Mouse (Mus musculus): ENCODE measurements around the gene Rad21l.
"Not testable (repeated sequence)": the region's sequence is repeated elsewhere in the genome, so short reads cannot be mapped to it uniquely, and the experiment has no call there.

Gene Rad21l

DNA sequence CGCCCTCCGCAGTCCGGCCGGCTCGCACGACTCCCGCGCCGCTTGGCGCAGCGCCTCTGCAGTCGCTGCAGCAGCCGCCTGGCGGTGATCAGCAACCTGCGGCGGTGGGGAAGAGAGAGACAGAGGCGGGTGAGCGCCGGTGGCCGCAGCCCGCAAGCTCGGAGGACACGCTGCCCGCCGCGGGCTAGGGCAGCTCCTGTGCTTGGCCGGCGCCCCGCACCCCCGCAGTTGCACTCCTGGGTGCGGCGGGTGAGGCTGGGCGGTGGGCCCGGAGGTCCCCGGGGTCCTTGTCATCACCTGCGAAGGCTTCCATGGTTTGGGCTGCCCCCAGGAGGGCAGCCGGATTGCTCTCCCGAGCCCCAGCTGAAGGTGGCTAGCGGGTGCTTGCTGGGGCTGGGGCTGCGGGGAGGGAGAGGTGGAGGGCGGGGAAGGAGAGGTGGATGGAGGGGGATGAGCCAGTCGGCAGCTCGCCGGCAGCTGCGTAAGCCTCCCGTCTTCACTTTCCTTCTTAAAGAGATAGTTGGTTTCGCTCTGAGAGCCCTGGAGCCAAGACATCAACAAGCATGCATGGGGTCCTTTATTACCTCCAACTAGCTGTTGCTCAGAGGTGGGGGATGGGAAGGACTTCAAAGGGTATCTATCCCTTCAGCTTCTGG is 36.0 kb downstream of the Rad21l start, which contains the start of gene Snph:
Gene Snph (minus strand): TSS at position 435 of the 656 bp plus-strand sequence.
- in situ Hi-C loops (cut with MboI; ENCODE audit: low pct_unique_long_range_greater_than_20kb in 1 of 2, low sequenced_read_pairs in 2 of 2, unreplicated experiment in 1 of 2): no loop called here

DNA sequence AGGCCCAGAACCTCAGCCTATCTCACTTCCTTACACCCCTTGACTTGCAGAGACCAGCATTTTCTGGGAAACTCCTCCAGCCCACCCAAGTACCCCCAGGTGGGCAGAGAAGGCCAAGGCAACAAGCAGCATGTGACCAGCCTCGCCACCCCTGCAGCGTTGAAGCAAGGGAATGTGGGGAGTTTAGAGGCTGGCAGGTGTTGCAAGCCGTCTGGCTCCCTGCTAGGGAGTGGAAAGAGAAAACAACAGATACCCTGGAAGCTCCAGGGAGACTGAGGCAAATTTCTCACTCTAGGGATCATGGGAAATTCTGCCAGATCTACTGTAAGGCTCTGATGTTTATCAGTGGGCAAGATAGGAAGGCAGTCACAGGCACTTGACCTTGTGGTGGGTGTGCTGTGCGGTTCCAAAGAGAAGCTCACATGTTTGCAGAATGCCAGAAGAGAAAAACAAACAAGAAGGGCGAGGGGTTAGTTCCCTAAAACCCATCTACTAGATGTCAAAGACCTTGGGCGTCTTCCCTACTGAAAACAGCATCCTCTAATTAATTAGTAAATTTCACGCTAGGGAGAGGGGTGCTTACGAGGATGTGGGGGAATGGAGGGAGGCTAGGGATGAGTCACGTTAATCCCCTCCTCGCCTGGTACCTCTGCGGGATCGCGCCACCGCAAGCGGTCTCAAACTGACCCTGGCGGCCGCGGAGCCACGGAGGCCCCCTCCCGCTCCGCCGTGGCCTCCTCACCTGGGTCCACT is 36.8 kb downstream of the Rad21l start:
- in situ Hi-C loops (cut with MboI; ENCODE audit: low pct_unique_long_range_greater_than_20kb in 1 of 2, low sequenced_read_pairs in 2 of 2, unreplicated experiment in 1 of 2): no loop called here

DNA sequence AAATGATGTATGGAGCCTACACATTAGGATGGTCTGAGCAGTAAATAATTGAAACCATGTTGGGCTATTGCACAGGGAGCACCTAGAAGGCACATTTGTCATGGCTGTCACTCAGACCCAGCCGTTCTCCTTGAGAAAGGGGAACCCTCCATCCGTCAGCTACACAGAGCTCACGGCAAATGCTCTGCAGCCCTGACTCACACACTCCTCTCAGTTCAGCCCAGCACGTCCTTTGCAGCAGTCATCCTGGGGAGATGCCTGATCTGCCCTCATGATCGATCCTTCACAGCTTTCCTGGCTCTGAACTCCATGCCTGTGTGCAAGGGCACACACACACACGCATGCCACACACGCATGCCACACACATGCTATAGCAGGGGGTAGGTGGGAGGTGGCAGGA is 39.0 kb downstream of the Rad21l start:
- in situ Hi-C loops (cut with MboI; ENCODE audit: low pct_unique_long_range_greater_than_20kb in 1 of 2, low sequenced_read_pairs in 2 of 2, unreplicated experiment in 1 of 2): no loop called here

DNA sequence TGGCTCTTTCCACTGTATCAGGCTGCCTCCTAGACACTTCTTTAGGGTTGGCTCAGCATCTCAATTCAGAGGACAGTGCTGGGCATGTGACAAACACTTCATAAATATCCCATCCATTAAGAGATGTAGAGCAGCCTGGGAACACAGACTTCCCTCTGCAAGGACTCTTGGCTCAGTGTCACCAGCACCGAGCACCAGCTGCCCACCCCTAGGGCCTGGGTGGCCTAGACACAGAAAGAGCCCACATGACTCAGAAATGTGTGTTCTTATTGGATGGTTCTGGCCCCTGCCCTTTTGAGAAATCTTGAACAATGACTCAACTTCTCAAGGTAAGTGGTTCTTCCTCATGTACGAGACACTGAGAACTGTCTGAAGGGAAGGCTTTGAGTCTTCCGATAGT is 40.3 kb downstream of the Rad21l start:
- in situ Hi-C loops (cut with MboI; ENCODE audit: low pct_unique_long_range_greater_than_20kb in 1 of 2, low sequenced_read_pairs in 2 of 2, unreplicated experiment in 1 of 2): no loop called here

DNA sequence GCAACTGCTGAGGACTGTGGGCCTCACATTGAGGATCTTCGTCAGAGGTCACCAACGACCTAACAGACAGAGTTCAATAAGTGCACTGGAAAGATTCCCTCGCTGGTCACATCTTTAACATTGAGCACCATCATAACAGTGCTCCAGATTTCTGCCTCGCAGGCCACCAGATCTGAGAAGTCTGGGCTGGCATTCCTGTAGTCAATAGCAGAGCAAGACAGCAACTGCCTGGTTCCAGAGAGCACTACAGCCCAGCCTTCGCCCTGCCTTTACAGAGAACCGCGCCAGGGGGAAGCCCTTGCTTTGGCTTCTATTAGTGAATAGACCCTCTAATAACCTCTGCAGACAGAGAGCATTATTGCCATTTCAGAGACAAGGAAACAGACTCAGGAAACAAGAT is 42.0 kb downstream of the Rad21l start:
- in situ Hi-C loops (cut with MboI; ENCODE audit: low pct_unique_long_range_greater_than_20kb in 1 of 2, low sequenced_read_pairs in 2 of 2, unreplicated experiment in 1 of 2): no loop called here

DNA sequence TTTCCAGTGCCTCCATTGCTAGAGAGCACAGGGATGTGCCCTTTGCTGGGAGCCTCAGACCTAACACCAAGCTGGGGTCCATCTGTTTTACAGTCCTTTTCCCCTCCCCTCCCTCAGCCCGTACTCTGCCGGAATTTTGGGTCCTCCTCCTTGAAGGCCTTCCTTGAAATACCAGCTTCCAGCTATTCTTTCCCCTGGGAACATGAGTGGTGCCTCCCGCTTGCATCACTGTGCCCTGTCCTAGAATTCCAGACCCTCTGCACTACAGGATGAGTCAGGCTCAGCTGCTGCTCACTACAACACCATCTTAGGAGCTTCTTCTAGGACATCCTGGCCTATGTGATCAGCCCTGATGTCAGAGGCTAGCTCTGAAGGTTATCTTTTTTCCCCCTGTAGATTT is 44.6 kb downstream of the Rad21l start:
- in situ Hi-C loops (cut with MboI; ENCODE audit: low pct_unique_long_range_greater_than_20kb in 1 of 2, low sequenced_read_pairs in 2 of 2, unreplicated experiment in 1 of 2): no loop called here

DNA sequence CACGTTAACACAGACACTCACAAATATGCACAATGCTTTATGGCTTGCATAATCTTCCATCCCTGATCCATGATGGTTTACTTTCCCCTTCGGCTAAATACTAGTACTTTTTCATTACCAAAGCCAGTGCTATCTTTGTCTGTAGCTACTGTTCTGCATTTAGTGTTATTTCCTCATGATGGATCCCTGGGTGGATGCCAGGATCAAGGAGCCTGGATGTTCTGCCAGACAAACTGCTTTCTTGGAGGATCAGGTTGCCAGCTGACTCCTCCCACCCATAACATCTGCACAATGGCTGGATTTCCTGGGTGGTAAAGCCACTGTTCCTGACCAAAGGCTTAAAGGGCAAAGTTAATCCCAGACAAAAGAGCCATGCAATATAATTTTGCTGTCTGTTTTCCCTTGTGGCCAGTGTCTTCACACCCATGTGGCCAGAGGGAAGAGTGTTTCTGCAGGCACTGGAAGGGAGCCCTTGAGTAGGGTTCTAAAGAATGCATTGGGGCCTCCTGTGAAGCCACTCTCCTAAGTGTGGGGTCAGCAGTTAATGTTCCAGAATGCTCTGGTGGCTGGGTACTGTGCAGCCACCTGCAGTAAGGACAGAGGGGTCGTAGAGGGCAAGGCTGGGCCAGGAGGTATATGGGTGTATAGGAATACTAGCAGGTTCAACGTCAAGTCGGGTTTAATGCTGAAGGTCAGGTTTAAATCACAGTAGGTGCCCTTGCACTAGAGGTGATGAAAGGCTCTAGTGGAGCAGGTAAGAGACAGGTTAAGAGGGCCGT is 51.6 kb downstream of the Rad21l start:
- in situ Hi-C loops (cut with MboI; ENCODE audit: low pct_unique_long_range_greater_than_20kb in 1 of 2, low sequenced_read_pairs in 2 of 2, unreplicated experiment in 1 of 2): no loop called here

DNA sequence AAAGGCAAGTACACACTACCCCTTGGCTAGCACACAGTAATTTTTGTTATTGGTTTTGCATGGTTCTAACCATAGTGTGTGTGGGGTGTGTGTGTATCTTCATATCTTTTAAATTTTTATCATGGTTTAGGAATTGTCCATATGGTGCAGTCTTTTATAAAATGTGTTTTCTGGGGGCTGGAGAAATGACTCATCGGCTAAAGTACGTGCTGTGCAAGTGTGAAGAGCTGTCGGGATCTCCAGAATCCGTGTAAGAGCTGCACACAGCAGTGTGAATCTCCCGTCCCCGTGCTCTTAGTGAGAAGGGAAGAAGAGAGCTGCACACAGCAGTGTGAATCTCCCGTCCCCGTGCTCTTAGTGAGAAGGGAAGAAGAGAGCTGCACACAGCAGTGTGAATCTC is 52.6 kb downstream of the Rad21l start:
- in situ Hi-C loops (cut with MboI; ENCODE audit: low pct_unique_long_range_greater_than_20kb in 1 of 2, low sequenced_read_pairs in 2 of 2, unreplicated experiment in 1 of 2): not testable (repeated sequence)

DNA sequence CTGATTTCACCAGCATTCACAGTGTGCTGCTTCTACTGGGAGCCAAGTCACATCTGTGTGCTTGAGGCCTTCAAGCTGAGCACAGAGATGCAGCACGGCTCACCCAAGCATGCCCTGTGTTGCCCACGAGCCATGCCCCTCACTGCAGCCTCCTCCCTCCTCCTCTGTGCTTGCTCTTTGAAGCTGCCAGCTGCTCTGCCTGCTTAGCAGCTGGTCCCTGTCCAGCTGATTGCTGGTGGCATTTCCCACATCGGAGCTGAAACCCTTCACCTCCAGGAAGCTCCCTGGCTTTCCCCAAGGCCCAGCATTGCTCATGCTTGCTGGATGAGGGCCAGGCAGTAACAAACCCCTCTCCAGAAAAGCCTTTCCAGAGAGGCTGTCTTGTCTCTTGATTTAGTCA is 58.4 kb downstream of the Rad21l start:
- in situ Hi-C loops (cut with MboI; ENCODE audit: low pct_unique_long_range_greater_than_20kb in 1 of 2, low sequenced_read_pairs in 2 of 2, unreplicated experiment in 1 of 2): no loop called here

DNA sequence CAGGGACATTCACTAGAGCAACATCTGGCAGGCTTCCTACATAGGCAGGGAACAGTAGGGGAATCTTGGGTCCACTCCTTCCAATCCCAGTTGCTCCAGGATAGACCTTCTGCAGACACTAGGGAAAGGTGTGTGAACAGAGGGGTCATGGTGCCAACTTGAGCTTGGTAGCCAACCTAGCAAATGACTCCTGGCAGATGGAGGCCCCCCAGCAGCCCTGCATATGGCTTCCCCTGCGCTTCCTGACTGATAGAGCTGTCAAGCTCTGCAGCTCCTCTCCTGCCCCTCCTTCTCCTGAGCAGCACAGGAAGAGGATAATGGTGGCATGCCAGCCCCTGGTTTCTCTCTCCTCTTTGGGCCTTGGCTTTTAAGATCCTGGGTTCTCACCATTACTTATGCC is 59.9 kb downstream of the Rad21l start:
- in situ Hi-C loops (cut with MboI; ENCODE audit: low pct_unique_long_range_greater_than_20kb in 1 of 2, low sequenced_read_pairs in 2 of 2, unreplicated experiment in 1 of 2): no loop called here

DNA sequence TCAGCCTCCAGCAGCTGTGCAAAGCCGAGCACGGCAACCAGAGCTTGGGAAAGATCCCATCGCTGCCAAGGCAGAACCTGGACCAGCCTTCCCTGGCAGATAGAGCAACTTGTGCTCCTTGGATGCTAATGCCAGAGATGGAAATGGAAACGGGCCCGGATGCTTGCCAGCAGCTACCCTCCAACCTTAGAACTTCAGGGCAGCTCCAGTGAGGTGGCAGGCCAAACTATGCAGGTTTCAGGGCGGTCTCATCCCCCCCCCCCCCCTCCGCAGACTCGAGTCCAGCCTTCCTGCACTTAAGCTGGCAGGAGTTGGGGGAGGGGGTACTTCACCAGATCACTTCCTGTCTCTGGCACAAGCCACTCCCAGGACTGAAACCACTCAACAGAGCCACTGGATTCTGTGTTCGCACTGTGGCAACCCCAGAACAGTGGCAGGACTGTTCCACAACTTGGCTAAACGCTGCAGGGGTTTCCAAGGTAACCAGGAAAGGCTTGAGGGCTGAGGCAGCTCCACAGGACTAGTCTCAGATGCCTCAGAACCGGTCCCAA is 62.8 kb downstream of the Rad21l start:
- in situ Hi-C loops (cut with MboI; ENCODE audit: low pct_unique_long_range_greater_than_20kb in 1 of 2, low sequenced_read_pairs in 2 of 2, unreplicated experiment in 1 of 2): no loop called here

DNA sequence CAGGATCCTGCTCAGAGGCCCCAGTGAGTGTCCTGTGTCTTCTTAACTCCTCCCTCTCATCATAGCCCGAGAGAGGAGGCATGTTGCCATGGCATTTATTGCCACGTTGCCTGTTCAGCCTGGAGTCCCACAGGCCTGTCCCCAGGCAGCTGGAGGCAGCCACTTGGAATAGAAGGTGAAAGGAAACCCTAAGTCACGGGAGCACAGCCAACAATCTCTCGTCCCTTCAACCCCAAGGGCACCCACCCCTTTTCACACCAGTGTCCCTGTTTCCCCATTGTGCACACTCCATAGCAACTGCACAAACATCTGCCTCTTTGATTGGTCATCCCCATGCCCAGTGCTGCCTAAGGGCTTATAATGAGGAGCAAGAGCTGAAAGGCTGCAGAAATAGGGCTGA is 64.7 kb downstream of the Rad21l start:
- in situ Hi-C loops (cut with MboI; ENCODE audit: low pct_unique_long_range_greater_than_20kb in 1 of 2, low sequenced_read_pairs in 2 of 2, unreplicated experiment in 1 of 2): no loop called here

DNA sequence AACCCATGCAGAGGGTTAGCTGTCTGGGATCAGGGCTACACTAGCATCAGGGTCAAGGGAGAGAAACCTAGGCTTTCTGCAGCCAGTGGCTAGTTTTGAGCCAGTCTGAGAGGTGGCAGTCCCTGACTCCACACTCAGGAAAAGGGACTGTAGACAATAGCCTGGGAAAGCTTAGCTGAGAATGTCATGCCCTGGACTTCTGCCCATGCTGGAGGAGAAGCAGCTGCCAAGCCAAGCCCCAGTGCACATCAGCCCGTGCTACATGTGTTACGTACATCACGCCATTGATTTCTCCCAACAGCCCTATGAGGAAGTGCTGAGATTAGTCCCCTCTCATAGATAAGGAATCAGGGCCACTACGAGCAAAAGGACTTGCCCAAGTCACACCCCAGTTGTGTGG is 66.2 kb downstream of the Rad21l start:
- in situ Hi-C loops (cut with MboI; ENCODE audit: low pct_unique_long_range_greater_than_20kb in 1 of 2, low sequenced_read_pairs in 2 of 2, unreplicated experiment in 1 of 2): no loop called here

DNA sequence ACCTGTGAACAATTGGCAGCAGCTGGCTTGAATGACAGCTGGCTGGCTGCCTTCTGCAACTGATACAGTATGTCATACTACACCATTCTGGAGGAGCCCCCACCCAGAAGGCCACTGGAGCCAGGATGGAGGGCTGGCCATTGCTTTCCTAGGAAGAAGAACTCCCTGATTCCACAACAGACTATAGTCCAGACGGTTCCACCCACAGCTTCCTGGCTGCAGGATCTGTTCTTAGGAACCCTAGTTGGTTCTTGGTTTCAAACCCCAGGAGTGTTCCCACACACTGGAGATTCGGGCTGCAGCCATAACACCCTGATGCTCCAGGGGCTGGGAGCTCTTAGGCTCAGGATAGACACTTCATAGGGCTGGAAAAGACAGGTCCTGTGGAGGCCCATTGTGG is 70.3 kb downstream of the Rad21l start:
- in situ Hi-C loops (cut with MboI; ENCODE audit: low pct_unique_long_range_greater_than_20kb in 1 of 2, low sequenced_read_pairs in 2 of 2, unreplicated experiment in 1 of 2): no loop called here
